Mouse (Mus musculus) kidney, postnatal 0 days (tissue): ENCODE measurements around the gene Whamm. TPM values are rescaled to one million over a fixed set of nuclear protein-coding genes. Genes with fewer than 3 reads are reported as not detected.
A peak's percentile ranks its signal among the peaks of the same experiment; 100 is the strongest.

Source experiments
- ATAC-seq: fragments of 200-750 bp; cut with Nextera tagmentation; replicated peaks from 2 replicates; pipeline ENCODE4 v1.8.0; 2017; ENCODE audit warnings: low read depth, moderate number of reproducible peaks, moderate TSS enrichment, moderate library complexity; ENCODE audit not compliant: low FRiP score
- DNase-seq: peaks from one replicate; pipeline ENCODE4 v3.0.0-alpha.2; 2016; ENCODE audit warnings: low spot score
- H3K27ac ChIP-seq: fragments of 300-500 bp; sonication (generic); 2 replicates; pipeline ENCODE4 v1.5.1; 2014; ENCODE audit warnings: mild to moderate bottlenecking
- H3K27me3 ChIP-seq: fragments of 300-500 bp; sonication (generic); 2 replicates; pipeline ENCODE4 v1.6.1; 2014; ENCODE audit warnings: low read length, mixed read lengths; ENCODE audit not compliant: insufficient read depth
- H3K36me3 ChIP-seq: fragments of 300-500 bp; sonication (generic); 2 replicates; pipeline ENCODE4 v1.6.1; 2014; ENCODE audit warnings: low read length, mixed read lengths; ENCODE audit not compliant: insufficient read depth
- H3K4me1 ChIP-seq: fragments of 300-500 bp; sonication (generic); replicated peaks from 2 replicates; pipeline ENCODE4 v1.6.1; 2014; ENCODE audit warnings: antibody characterized with exemption, low read length, mixed read lengths; ENCODE audit not compliant: insufficient read depth
- H3K4me2 ChIP-seq: fragments of 300-500 bp; sonication (generic); 2 replicates; pipeline ENCODE4 v1.6.1; 2014; ENCODE audit warnings: mild to moderate bottlenecking, low read length, moderate library complexity, mixed read lengths
- H3K4me3 ChIP-seq: fragments of 300-500 bp; sonication (generic); replicated peaks from 2 replicates; pipeline ENCODE4 v1.5.1; 2014; ENCODE audit warnings: low read depth, low read length
- H3K9ac ChIP-seq: fragments of 300-500 bp; sonication (generic); 2 replicates; pipeline ENCODE4 v1.6.1; 2014; ENCODE audit warnings: low read depth, low read length
- H3K9me3 ChIP-seq: fragments of 300-500 bp; sonication (generic); replicated peaks from 2 replicates; pipeline ENCODE4 v1.6.1; 2016; ENCODE audit warnings: low read length, inconsistent platforms, mixed read lengths
- CTCF ChIP-seq: IDR thresholded peaks from 2 replicates; pipeline ENCODE4 v1.5.1; 2016; ENCODE audit warnings: antibody characterized with exemption, low read depth, mild to moderate bottlenecking, moderate library complexity
- WGBS: fragments of 180-500 bp; shearing (Covaris S2); extraction: QIAGEN DNeasy Blood & Tissue Kit; methylation state at CpG from one replicate; pipeline ENCODE4 v1.1.7; 2014; 5-methylcytosine and 5-hydroxymethylcytosine counted together
- polyA plus RNA-seq: library from polyadenylated mRNA; unstranded; fragments of >200 nt; fragmentation: Nextera tagmentation; extraction: Ambion mirVana; gene quantifications from 2 replicates; pipeline ENCODE4 v1.2.1, GENCODE M21; 2015

Gene Whamm
- polyA plus RNA-seq, 1 experiment from 2014 or later, result 5.7 TPM

DNA sequence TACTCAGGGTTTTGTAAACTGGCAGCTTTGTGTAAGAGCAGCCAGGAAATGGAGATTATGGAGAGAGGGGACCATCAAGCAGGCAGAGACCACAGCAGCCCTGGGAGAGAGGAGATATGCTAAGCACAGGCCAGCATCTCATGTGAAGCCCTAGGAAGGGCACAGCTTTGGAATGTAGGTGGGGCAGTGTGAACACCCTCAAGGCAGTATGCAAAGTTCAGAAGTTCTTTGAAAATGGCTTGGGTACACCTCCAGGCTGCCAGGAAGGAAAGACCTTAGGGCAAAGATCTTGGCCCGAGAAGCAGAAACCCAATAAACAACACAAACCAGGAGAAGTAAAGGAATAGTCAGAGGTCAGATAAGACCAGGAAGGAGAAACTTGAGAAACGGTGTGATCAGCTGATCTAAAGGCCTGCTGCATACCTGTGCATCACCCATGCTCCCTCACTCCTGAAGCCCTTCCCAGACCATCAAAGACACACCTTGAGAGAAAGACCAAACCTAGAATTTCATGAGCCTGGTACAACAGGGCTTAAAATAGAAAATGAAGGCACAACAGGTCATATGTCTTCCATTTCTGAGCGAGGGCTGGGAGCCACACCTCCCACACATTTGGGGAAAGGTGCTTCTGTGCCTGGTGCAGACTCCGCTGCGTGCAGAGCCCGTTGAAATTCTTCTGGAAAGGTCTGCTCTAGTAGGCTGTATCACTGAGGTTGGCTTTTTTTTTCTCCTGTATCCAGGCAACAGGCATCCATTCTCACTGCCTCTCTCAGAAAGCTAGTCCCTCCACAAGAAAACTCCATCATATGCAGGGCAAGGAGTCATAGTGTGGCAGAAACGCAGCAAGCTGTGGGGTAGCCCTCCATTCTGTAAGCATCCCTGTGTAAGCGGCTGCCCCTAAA is 28.6 kb downstream of the Whamm start:
- Histone ChIP-seq H3K36me3 (peaks cover 19% of the 10 kb centered on the region), H3K4me3 (no peak overlapping the region), H3K4me1 (no peaks in the 10 kb centered on the region), H3K27me3 (no peaks in the 10 kb centered on the region), H3K4me2 (no peak overlapping the region), H3K27ac (no peak overlapping the region), H3K9me3 (no peaks in the 10 kb centered on the region), H3K9ac (no peak overlapping the region)
- no peak for TF ChIP-seq CTCF
- no peak for ATAC-seq
- 59% methylated on average over 8 of the region's 8 CpGs for WGBS
- no peak for DNase-seq

GRCm38 (mm10) chr7:81604991-81605390 is 33.9 kb downstream of the Whamm start:
- H3K4me3 ChIP-seq, result no peak overlapping the region
- TF ChIP-seq CTCF, result no peak

GRCm38 (mm10) chr7:81605489-81605888 is 34.4 kb downstream of the Whamm start:
- no peak overlapping the region for H3K27ac ChIP-seq
- H3K4me3 ChIP-seq, result no peak overlapping the region
- WGBS, result 72% methylated on average over 4 of the region's 4 CpGs
- H3K4me1 ChIP-seq, result no peaks in the 10 kb centered on the region
- ATAC-seq (no peak), DNase-seq (no peak)
- H3K36me3 ChIP-seq, result no peaks in the 10 kb centered on the region
- no peak overlapping the region for H3K4me2 ChIP-seq
- no peaks in the 10 kb centered on the region for H3K9me3 ChIP-seq
- no peak for TF ChIP-seq CTCF
- H3K27me3 ChIP-seq, result no peaks in the 10 kb centered on the region
- no peak overlapping the region for H3K9ac ChIP-seq

More at GRCm38 (mm10) chr7:81604991-81605390, 33.9 kb downstream of the Whamm start:
- no peak overlapping the region for H3K9ac ChIP-seq
- no peak overlapping the region for H3K27ac ChIP-seq
- WGBS, result 83% methylated on average over 5 of the region's 5 CpGs
- no peaks in the 10 kb centered on the region for H3K36me3 ChIP-seq
- DNase-seq, result no peak
- H3K4me1 ChIP-seq, result no peaks in the 10 kb centered on the region
- H3K27me3 ChIP-seq, result no peaks in the 10 kb centered on the region
- ATAC-seq, result no peak
- H3K9me3 ChIP-seq, result no peaks in the 10 kb centered on the region
- H3K4me2 ChIP-seq, result no peak overlapping the region

- H3K4me1 ChIP-seq, result no peaks in the 10 kb centered on the region
- WGBS, result 48% methylated on average over 5 of the region's 5 CpGs
- no peak overlapping the region for H3K4me3 ChIP-seq
- no peak overlapping the region for H3K4me2 ChIP-seq
- H3K27me3 ChIP-seq, result no peaks in the 10 kb centered on the region
- no peak overlapping the region for H3K27ac ChIP-seq
- H3K9me3 ChIP-seq, result no peaks in the 10 kb centered on the region
- no peak for DNase-seq
- H3K36me3 ChIP-seq, result no peaks in the 10 kb centered on the region
- TF ChIP-seq CTCF, result no peak
- H3K9ac ChIP-seq, result no peak overlapping the region
- ATAC-seq, result no peak
Measured at GRCm38 (mm10) chr7:81606452-81606851, 35.4 kb downstream of the Whamm start.

- no peaks in the 10 kb centered on the region for H3K36me3 ChIP-seq
- H3K4me1 ChIP-seq, result no peaks in the 10 kb centered on the region
- H3K27me3 ChIP-seq, result no peaks in the 10 kb centered on the region
- no peak overlapping the region for H3K4me3 ChIP-seq
- DNase-seq, result peak; percentile 19
- no peaks in the 10 kb centered on the region for H3K9me3 ChIP-seq
- no peak for ATAC-seq
- TF ChIP-seq CTCF, result peak; percentile 49; the same call in 1 of the 2 replicates
- no peak overlapping the region for H3K4me2 ChIP-seq
- H3K9ac ChIP-seq, result no peak overlapping the region
- no peak overlapping the region for H3K27ac ChIP-seq
- 66% methylated on average over 18 of the region's 18 CpGs for WGBS
Measured at GRCm38 (mm10) chr7:81610125-81610524, 39.1 kb downstream of the Whamm start.

DNA sequence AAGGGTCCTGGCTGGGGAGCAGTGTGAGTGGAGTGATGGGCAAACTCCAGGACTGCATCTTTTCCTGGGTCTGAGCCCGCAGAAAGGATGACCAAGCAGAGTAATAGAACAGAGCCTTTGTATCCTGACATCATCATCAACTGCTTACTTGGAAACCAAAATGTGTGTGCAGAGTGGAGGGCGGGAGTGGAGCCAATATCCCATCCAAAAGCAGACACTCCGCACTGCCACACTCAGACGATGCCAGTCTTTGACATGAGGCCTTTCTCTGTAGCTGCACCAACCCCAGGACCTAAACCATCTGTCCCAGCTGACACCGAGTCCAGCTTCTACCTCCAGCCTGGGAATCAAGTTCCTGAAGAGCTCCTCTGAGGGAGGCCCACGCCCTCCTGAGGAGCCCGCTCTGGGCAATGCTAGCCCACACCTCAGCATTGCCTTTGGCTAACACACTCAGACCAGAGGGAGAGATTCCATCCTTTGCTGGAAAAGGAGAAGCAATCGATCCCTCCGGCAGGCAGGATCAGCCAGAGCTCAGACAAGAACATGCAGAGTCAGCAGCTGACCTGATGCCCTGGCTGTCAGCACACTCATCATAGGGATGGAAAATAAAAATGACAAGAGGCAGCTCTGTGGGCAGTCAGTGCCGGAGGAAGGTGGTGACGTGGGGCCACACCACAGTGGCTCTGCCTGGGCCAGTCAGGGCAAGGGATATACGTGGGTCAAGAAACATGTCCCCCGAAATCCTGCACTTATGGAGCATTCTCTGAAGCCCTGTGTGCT is 42.0 kb downstream of the Whamm start:
- DNase-seq (no peak), ATAC-seq (no peak)
- Histone ChIP-seq H3K27me3 (no peaks in the 10 kb centered on the region), H3K27ac (no peak overlapping the region), H3K4me2 (no peak overlapping the region), H3K9ac (no peak overlapping the region), H3K36me3 (no peaks in the 10 kb centered on the region), H3K4me3 (no peak overlapping the region), H3K9me3 (no peaks in the 10 kb centered on the region), H3K4me1 (no peaks in the 10 kb centered on the region)
- 81% methylated on average over 13 of the region's 13 CpGs for WGBS
- TF ChIP-seq CTCF, result no peak
